Mouse (Mus musculus) gastrocnemius, postnatal 36 days (tissue): ENCODE results near the gene Mtmr11. TPM values are rescaled to one million over a fixed set of nuclear protein-coding genes. Genes with fewer than 3 reads are reported as not detected.
"Not testable (repeated sequence)": the region's sequence is repeated elsewhere in the genome, so short reads cannot be mapped to it uniquely, and the experiment has no call there.

Source experiments
- DNase-seq, 2 experiments: peaks; one replicate each; pipeline ENCODE4 v3.0.0; 2022
- intact Hi-C: fragments of 180-260 bp; cut with DNase I; formaldehyde crosslinking; loops from one replicate; pipeline ENCODE4 v1.15.1; 2025
- microRNA-seq, 2 experiments: library from miRNA; unstranded; fragments of <30 nt; microRNA quantifications; one replicate each; pipeline ENCODE4 v1.2.0; 2021
- total RNA-seq, 2 experiments: library from RNA; stranded (reverse); gene quantifications; 2 replicates each; pipeline ENCODE4 v1.2.3; 2021

Gene Mtmr11
- total RNA-seq, 2 experiments from 2014 or later: 1.6 to 2.3 TPM

- DNase-seq, intact Hi-C loops: not testable (repeated sequence)
These were observed 36.9 kb downstream of the Mtmr11 start for GRCm38 (mm10) chr3:96198601-96199251.

- intact Hi-C loops: no loop called here
- DNase-seq: no peak
These were observed 37.9 kb downstream of the Mtmr11 start for GRCm38 (mm10) chr3:96199731-96200130.

- intact Hi-C loops: no loop called here
- no peak for DNase-seq
These were observed 46.0 kb downstream of the Mtmr11 start for GRCm38 (mm10) chr3:96207819-96208218.

- intact Hi-C loops: no loop called here
- DNase-seq: no peak
These were observed 47.4 kb downstream of the Mtmr11 start for GRCm38 (mm10) chr3:96209242-96209641.

GRCm38 (mm10) chr3:96219191-96219641 lies 57.4 kb downstream of the Mtmr11 start:
- intact Hi-C loops: no loop called here
- DNase-seq: no peak

- intact Hi-C loops: no loop called here
- peak; percentile 26 to 78 for DNase-seq
These were observed 57.9 kb downstream of the Mtmr11 start, which contains the start of the genes Bola1 and Hist2h2ab for GRCm38 (mm10) chr3:96219661-96220130. TSS of gene Bola1 (minus strand) at chr3:96219709. TSS of gene Hist2h2ab (plus strand) at chr3:96219865.

GRCm38 (mm10) chr3:96220131-96220764 lies 58.4 kb downstream of the Mtmr11 start:
- intact Hi-C loops: not testable (repeated sequence)
- peak in 1 of 2 experiments; percentile 74 for DNase-seq

- intact Hi-C loops: no loop called here
- DNase-seq: peak; percentile 58 to 75
These were observed 59.2 kb downstream of the Mtmr11 start, which contains the start of the genes Hist2h2ac and Hist2h2be for GRCm38 (mm10) chr3:96220765-96221639. TSS of gene Hist2h2ac (minus strand) at chr3:96220880. TSS of gene Hist2h2be (plus strand) at chr3:96221119.

Small RNAs within 50 kb of the gene (microRNA-seq; reads per million reads assigned to microRNA genes)
- gene Gm44492: 0 to 0.74 reads per million in 2 experiments

Other genes with a start within 250 kb of the Mtmr11 start
- gene Anp32e, start 232.8 kb upstream of the Mtmr11 start, total RNA-seq: 10 to 100 TPM; 67.1 to 71.1 TPM
- 10 to 100 TPM; 17.6 to 23.6 TPM for gene Plekho1, start 166.0 kb upstream of the Mtmr11 start, total RNA-seq
- gene Vps45, start 103.5 kb upstream of the Mtmr11 start, total RNA-seq: 10 to 100 TPM; 13.4 to 17.5 TPM
- 10 to 100 TPM; 46.6 to 49.0 TPM for gene Otud7b, start 57.5 kb upstream of the Mtmr11 start, total RNA-seq
- gene Sf3b4, start 10.3 kb downstream of the Mtmr11 start, total RNA-seq: 10 to 100 TPM; 10.7 to 11.6 TPM
- 1 to 10 TPM in 1 of 2 experiments, under 1 TPM in 1; 0.37 to 1.5 TPM for gene Sv2a, start 19.1 kb downstream of the Mtmr11 start, total RNA-seq
- 10 to 100 TPM; 20.8 to 24.6 TPM for gene Bola1, start 57.7 kb downstream of the Mtmr11 start, total RNA-seq
- gene Hist2h2ab, start 57.9 kb downstream of the Mtmr11 start, total RNA-seq: under 1 TPM in 1 of 2 experiments, not detected in 1; 0.92 TPM
- 10 to 100 TPM in 1 of 2 experiments, 1 to 10 TPM in 1; 9.9 to 10.3 TPM for gene Hist2h2ac, start 58.9 kb downstream of the Mtmr11 start, total RNA-seq
- 1 to 10 TPM; 4.5 to 5.3 TPM for gene Hist2h2be, start 59.1 kb downstream of the Mtmr11 start, total RNA-seq
- gene Hist2h3c2, start 77.1 kb downstream of the Mtmr11 start, total RNA-seq: 1 to 10 TPM; 7.6 to 8.3 TPM
- gene Hist2h2aa2, start 78.3 kb downstream of the Mtmr11 start, total RNA-seq: 100 to 1,000 TPM; 189 to 208 TPM
- gene Hist2h2aa1, start 83.5 kb downstream of the Mtmr11 start, total RNA-seq: 1 to 10 TPM; 2.9 to 7.9 TPM
- gene Hist2h3c1, start 84.7 kb downstream of the Mtmr11 start, total RNA-seq: not detected
- gene Hist2h4, start 101.3 kb downstream of the Mtmr11 start, total RNA-seq: 1 to 10 TPM; 5.9 to 6.8 TPM
- 10 to 100 TPM; 26.9 to 33.5 TPM for gene Hist2h3b, start 106.7 kb downstream of the Mtmr11 start, total RNA-seq
- gene Hist2h2bb, start 107.7 kb downstream of the Mtmr11 start, total RNA-seq: 10 to 100 TPM; 28.9 to 35.3 TPM
- gene Fcgr1, start 132.0 kb downstream of the Mtmr11 start, total RNA-seq: under 1 TPM; 0.10 to 0.30 TPM